Mouse (Mus musculus): Measurements from ENCODE around the gene Snap23. TPM values are rescaled to one million over a fixed set of nuclear protein-coding genes. Genes with fewer than 3 reads are reported as not detected.
A peak's percentile ranks its signal among the peaks of the same experiment; 100 is the strongest.

Gene Snap23
- polyA plus RNA-seq, 3 experiments from 2014 or later, result 54.6 to 67.1 (median 58.2) TPM

- no peak for ATAC-seq
Measured at GRCm38 (mm10) chr2:120589759-120590158, 22.3 kb downstream of the Snap23 start.

DNA sequence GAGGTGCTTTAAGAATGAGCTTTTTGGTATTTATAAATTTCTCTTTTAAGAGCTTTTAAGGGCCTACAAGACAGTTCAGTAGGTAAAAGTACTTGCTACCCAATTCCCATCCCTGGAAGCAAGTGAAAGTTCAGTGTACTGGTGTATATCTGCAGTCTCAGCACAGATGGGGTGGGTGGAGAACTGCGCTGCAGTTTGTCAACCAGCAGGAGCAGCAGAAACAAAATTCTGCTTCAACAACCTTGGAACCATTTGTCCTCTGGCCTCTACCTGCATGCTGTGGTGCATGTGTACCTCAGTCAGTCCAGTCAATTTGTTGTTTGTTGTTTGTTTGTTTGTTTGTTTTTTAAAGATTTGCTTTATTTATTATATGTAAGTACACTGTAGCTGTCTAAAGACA is 24.8 kb downstream of the Snap23 start:
- ATAC-seq, result no peak

- ATAC-seq, result no peak
Measured at GRCm38 (mm10) chr2:120597734-120598133, 30.3 kb downstream of the Snap23 start.

DNA sequence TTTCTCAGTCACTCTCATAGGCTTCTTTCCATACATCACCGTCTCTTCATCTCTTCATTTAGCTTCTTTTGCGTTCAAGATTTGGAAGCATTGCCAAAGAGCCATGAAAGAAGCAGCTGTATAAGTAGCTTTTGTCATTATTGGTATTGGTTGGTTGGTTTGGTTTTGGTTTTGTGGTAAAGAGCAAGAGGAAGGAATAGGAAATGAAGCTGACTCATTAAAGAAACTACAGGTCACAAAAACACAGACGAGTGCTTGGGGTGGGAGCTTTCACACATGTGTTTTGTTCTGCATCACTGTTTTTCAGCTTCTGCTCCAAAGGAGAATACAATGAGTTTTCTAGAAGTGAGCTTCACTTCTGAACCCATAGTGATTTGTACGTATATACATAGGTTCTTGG is 32.0 kb downstream of the Snap23 start:
- no peak for ATAC-seq

DNA sequence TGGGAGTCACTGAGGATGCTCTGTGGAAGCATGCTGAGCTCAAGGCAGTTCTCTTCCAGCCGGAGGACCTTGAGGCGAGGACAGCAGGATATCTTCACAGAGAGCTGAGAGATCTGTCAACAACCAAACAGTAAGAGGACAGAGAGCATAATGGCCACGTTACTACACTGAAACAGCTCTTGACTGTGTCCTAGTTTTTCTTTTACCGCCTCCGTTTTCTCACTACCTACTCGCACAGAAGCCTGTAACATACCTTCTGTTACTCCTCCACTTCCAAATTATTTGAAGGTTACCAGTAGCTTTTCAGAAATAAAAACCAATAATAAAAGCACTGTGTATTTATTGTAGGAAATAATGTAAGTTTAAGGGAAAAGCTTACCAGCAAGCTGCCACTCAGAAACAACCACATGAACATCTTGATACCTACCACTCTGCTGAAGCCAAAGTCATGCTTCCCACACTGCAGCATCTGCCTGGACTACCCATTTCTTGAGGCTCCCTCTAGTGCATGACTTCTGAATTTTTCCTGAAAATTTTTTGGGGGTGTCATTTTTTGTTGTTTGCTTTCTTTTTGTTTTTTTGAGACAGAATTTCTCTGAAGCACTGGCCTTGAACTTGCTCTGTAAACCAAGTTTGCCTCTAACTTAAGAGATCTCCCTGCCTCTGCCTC is 38.7 kb downstream of the Snap23 start:
- ATAC-seq, result no peak

GRCm38 (mm10) chr2:120608830-120609723 is 41.6 kb downstream of the Snap23 start, which contains the start of the genes Haus2 and Lrrc57:
TSS of gene Haus2 (plus strand) at chr2:120609383.
TSS of gene Lrrc57 (minus strand) at chr2:120609520.
- peak; percentile 95 for ATAC-seq

- ATAC-seq, result no peak
Measured at GRCm38 (mm10) chr2:120616279-120617163, 49.0 kb downstream of the Snap23 start.

- no peak for ATAC-seq
Measured at GRCm38 (mm10) chr2:120619538-120619937, 52.1 kb downstream of the Snap23 start.

DNA sequence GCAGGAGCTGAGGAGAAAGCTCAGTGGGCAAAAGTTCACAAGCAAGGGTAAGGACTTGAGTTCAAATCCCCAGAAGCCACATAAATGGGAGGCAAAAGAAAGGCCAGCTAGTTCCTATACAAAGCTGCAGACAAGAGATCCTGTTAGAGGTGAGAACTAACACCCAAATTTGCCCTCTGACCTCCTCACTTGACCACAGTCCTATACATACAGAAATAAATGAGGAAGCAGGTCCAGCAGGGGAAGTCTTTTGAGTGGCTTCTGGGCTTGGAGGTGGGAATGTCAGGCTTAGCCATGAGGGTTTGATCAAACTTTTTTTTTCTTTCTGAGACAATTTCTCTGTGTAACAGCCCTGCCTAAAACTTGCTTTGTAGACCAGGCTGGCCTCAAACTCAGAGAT is 55.4 kb downstream of the Snap23 start:
- no peak for ATAC-seq

- no peak for ATAC-seq
Measured at GRCm38 (mm10) chr2:120628076-120628865, 60.8 kb downstream of the Snap23 start.

- peak; percentile 100 for ATAC-seq
Measured at GRCm38 (mm10) chr2:120628886-120629735, 61.6 kb downstream of the Snap23 start, which contains the start of gene Stard9. TSS of gene Stard9 (plus strand) at chr2:120629121.

GRCm38 (mm10) chr2:120630246-120630645 is 62.8 kb downstream of the Snap23 start:
- no peak for ATAC-seq

DNA sequence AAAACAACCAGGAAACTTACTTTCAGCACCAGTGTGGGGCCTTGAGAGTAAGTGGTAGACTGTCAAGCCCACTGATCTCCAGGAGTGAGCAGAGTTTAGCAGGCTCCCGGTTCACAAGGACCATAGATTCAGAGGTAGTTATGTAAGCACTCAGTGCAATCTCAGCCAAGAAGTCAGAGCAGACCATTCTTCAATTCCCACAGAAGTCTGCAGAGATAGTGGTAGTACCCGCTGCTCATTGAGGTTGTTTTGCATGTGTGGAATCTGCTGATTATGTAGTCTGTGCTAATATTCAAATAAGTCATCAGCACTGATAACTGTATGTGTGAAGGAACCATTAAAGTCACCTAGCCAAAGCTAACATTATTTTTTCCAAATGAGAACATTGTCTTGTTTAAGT is 63.2 kb downstream of the Snap23 start:
- ATAC-seq, result no peak

GRCm38 (mm10) chr2:120631521-120631920 is 64.0 kb downstream of the Snap23 start:
- no peak for ATAC-seq

GRCm38 (mm10) chr2:120631957-120632356 is 64.5 kb downstream of the Snap23 start:
- no peak for ATAC-seq

DNA sequence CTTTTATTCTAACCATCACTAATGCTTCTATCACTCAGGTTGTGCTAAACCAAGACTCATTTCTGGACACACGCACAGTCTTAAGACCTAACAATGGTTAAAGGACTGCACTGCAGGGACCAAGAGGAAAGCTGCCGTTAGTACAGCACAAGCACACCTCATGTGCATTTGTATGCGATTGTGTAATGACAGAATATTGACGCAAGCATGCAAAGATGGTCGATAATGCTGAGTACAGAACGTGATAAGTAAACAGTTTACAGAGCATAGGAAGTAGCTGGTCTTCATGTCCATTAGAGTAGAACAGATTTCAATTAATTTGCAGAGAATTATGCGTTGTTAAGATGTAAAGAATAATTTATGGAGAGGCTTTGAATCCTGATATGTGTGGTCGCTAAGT is 73.4 kb downstream of the Snap23 start:
- ATAC-seq, result no peak

DNA sequence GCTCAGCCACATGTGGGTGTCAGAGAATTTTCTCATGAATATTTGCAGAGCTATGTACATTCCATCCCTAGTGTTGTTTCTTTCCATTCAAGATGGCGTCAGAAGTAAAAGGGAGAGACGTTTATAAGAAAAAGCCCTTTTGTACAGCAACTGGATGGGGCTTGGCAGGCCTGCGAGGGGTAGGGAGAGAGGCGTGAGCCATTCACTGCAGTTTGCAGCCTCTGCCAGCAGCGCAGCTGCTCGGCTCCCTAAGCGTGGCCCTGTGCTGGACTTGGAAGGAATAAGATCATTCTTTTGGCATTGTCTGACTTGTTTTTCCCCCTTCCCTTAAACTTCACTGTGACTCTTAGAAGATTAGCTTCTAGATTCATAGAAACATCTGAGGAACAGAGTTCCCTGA is 76.4 kb downstream of the Snap23 start:
- ATAC-seq, result no peak

GRCm38 (mm10) chr2:120646777-120647176 is 79.3 kb downstream of the Snap23 start:
- ATAC-seq, result no peak

Measured in inflammation-experienced regulatory T-cells, adult 6 months (primary cell).